In genomic region chr5:149049435-149049834, GRCm38 (mm10) we compare ENCODE assay signal across 16 mouse cellular contexts. TPM values are rescaled to one million over a fixed set of nuclear protein-coding genes. Genes with fewer than 3 reads are reported as not detected.
DNase-seq lines count a peak whose midpoint lies in the region; ATAC-seq and TF ChIP-seq lines count a peak whose summit lies in the region.
"Had no signal": no experiment of that assay in that cellular context is flagged by ENCODE, and none has a peak within 500 bp of the region (broad histone marks: within the 10 kb centered on the region; RNA-seq: fewer than 3 reads in every experiment).

No protein-coding gene starts in this region.

- 0 out of 2 replicates have a peak overlapping the region, but pooled peaks have one; percentile 80 for H3K4me2 ChIP-seq in kidney, embryonic 15.5 days
- H3K4me2 ChIP-seq in stomach, embryonic 14.5 days (replicated peaks; ENCODE audit: low read depth, low read length) = peak overlapping the region; percentile 84; the same call in 1 of the 2 replicates
- no peak overlapping the region for H3K4me2 ChIP-seq in stomach, postnatal 0 days (replicated peaks; ENCODE audit: low read depth)
- H3K4me2 ChIP-seq in forebrain, embryonic 16.5 days (ENCODE audit: low read length) = peak overlapping the region; percentile 17; the same call in 1 of the 2 replicates

- no peak for DNase-seq in kidney, postnatal 25 days
- DNase-seq in stomach, postnatal 0 days (ENCODE audit: low spot score) = no peak
- DNase-seq in right cerebral cortex, adult 18-20 months = no peak
- no peak for DNase-seq in right cerebral cortex, postnatal 36 days (ENCODE audit: low spot score in 2 of 2)
- DNase-seq: adrenal gland, adult 2 months; cerebellum, adult 9-10 months; embryo, embryonic 11 days; liver, postnatal 0 days; thymus, postnatal 25 days had no signal

- H3K4me1 ChIP-seq in kidney, embryonic 15.5 days = peaks cover 23% of the 10 kb centered on the region
- H3K4me1 ChIP-seq in stomach, embryonic 14.5 days (ENCODE audit: control insufficient read depth, insufficient read depth, low read length) = peaks cover 3% of the 10 kb centered on the region; the same call in 1 of the 2 replicates
- no peaks in the 10 kb centered on the region for H3K4me1 ChIP-seq in stomach, postnatal 0 days (replicated peaks; ENCODE audit: control insufficient read depth, insufficient read depth)
- peaks cover 18% of the 10 kb centered on the region for H3K4me1 ChIP-seq in forebrain, embryonic 16.5 days (replicated peaks; ENCODE audit: control insufficient read depth, insufficient read depth, low read length)

- TF ChIP-seq EP300 in stomach, postnatal 0 days (optimal IDR thresholded peaks at IDR 0.05) = no peak

- ATAC-seq in kidney, embryonic 15.5 days (replicated peaks; ENCODE audit: low FRiP score) = no peak
- ATAC-seq in stomach, embryonic 14.5 days (ENCODE audit: insufficient number of reproducible peaks, insufficient read depth, low FRiP score, low read depth) = no peak
- no peak for ATAC-seq in stomach, postnatal 0 days (ENCODE audit: low FRiP score, low TSS enrichment)
- no peak for ATAC-seq in forebrain, embryonic 16.5 days
- ATAC-seq: liver, postnatal 0 days had no signal

- no peaks in the 10 kb centered on the region for H3K27me3 ChIP-seq in kidney, embryonic 15.5 days
- H3K27me3 ChIP-seq in stomach, embryonic 14.5 days (ENCODE audit: control insufficient read depth, insufficient read depth, low read length) = no peaks in the 10 kb centered on the region
- no peaks in the 10 kb centered on the region for H3K27me3 ChIP-seq in stomach, postnatal 0 days (ENCODE audit: control insufficient read depth, insufficient read depth, low read length)
- no peaks in the 10 kb centered on the region for H3K27me3 ChIP-seq in forebrain, embryonic 16.5 days (replicated peaks; ENCODE audit: control insufficient read depth, insufficient read depth, low read length)

- H3K36me3 ChIP-seq in kidney, embryonic 15.5 days = peaks cover 38% of the 10 kb centered on the region
- H3K36me3 ChIP-seq in stomach, embryonic 14.5 days (ENCODE audit: control insufficient read depth, insufficient read depth, low read length) = peaks cover 27% of the 10 kb centered on the region
- H3K36me3 ChIP-seq in stomach, postnatal 0 days (ENCODE audit: control insufficient read depth, insufficient read depth, low read length) = peaks cover 5% of the 10 kb centered on the region; the same call in 1 of the 2 replicates
- H3K36me3 ChIP-seq in forebrain, embryonic 16.5 days (ENCODE audit: control insufficient read depth, insufficient read depth) = peaks cover 11% of the 10 kb centered on the region; the same call in 1 of the 2 replicates

- no peak for TF ChIP-seq CTCF in stomach, postnatal 0 days (IDR thresholded peaks at IDR 0.05; ENCODE audit: low read depth)

- WGBS in kidney, embryonic 15.5 days = 75% methylated on average over 3 of the region's 3 CpGs
- 68% methylated on average over 3 of the region's 3 CpGs for WGBS in stomach, embryonic 14.5 days
- 79% methylated on average over 3 of the region's 3 CpGs for WGBS in stomach, postnatal 0 days
- WGBS in forebrain, embryonic 16.5 days = 52% methylated on average over 3 of the region's 3 CpGs

- peak overlapping the region; percentile 63; the same call in 1 of the 2 replicates for H3K4me3 ChIP-seq in kidney, embryonic 15.5 days (replicated peaks)
- H3K4me3 ChIP-seq in stomach, embryonic 14.5 days (ENCODE audit: low read depth, low read length) = no peak overlapping the region
- H3K4me3 ChIP-seq in stomach, postnatal 0 days (ENCODE audit: low read depth, low read length) = no peak overlapping the region
- H3K4me3 ChIP-seq in forebrain, embryonic 16.5 days (replicated peaks; ENCODE audit: low read length) = no peak overlapping the region

- no peaks in the 10 kb centered on the region for H3K9me3 ChIP-seq in kidney, embryonic 15.5 days (replicated peaks)
- no peaks in the 10 kb centered on the region for H3K9me3 ChIP-seq in stomach, embryonic 14.5 days (ENCODE audit: control insufficient read depth, low read depth, low read length)
- no peaks in the 10 kb centered on the region for H3K9me3 ChIP-seq in stomach, postnatal 0 days (ENCODE audit: control insufficient read depth, low read length)
- H3K9me3 ChIP-seq in forebrain, embryonic 16.5 days (ENCODE audit: control insufficient read depth, low read length) = no peaks in the 10 kb centered on the region
- H3K9me3 ChIP-seq: hindbrain, embryonic 10.5 days had no signal

- no peak overlapping the region for H3K27ac ChIP-seq in kidney, embryonic 15.5 days
- no peak overlapping the region for H3K27ac ChIP-seq in stomach, embryonic 14.5 days (ENCODE audit: low read length)
- H3K27ac ChIP-seq in stomach, postnatal 0 days (replicated peaks) = no peak overlapping the region
- H3K27ac ChIP-seq in forebrain, embryonic 16.5 days (ENCODE audit: low read length) = no peak overlapping the region
- H3K27ac ChIP-seq: hindbrain, embryonic 10.5 days had no signal

- H3K9ac ChIP-seq in kidney, embryonic 15.5 days = no peak overlapping the region
- H3K9ac ChIP-seq in stomach, embryonic 14.5 days (replicated peaks; ENCODE audit: low read depth, low read length) = no peak overlapping the region
- no peak overlapping the region for H3K9ac ChIP-seq in stomach, postnatal 0 days (ENCODE audit: low read length)
- no peak overlapping the region for H3K9ac ChIP-seq in forebrain, embryonic 16.5 days (replicated peaks; ENCODE audit: low read depth, low read length)

RNA-seq across cellular contexts. Expression of gene Gm42791, which starts 54.5 kb away (rescaled TPM):
- polyA plus RNA-seq in kidney, embryonic 15.5 days (2015; fragmentation: Nextera tagmentation; extraction: Ambion mirVana) = 3.2 TPM in 1 of 2 replicates, not detected in the other
- not detected in 2 replicates for polyA plus RNA-seq in stomach, embryonic 14.5 days (2014; fragmentation: Nextera tagmentation; extraction: Ambion mirVana)
- 0.99 TPM in 1 of 2 replicates, not detected in the other for polyA plus RNA-seq in stomach, postnatal 0 days (2015; fragmentation: Nextera tagmentation; extraction: Ambion mirVana)
- 4.4 and 5.8 TPM in 2 replicates for polyA plus RNA-seq in forebrain, embryonic 16.5 days (2015; fragmentation: Nextera tagmentation; extraction: Ambion mirVana)
- polyA plus RNA-seq: adrenal gland, adult 2 months; frontal cortex, adult 2 months; kidney, adult 2 months; neural tube, embryonic 14.5 days had no signal
